Mouse (Mus musculus): ENCODE data around the gene Mtg1. TPM values are rescaled to one million over a fixed set of nuclear protein-coding genes. Genes with fewer than 3 reads are reported as not detected.
A peak's percentile ranks its signal among the peaks of the same experiment; 100 is the strongest.

Mtg1 gene
- total RNA-seq (2021), result 10 to 100 TPM; 28.5 to 34.2 TPM
- long read RNA-seq, experiment 1, transcript Mtg1-201 (11 exons, 1,595 nt), result major isoform, 33 of 51 reads
- long read RNA-seq, experiment 1, partial matches to known transcripts, result 2 of 51 reads
- long read RNA-seq, experiment 1, other reads (novel, unspliced or antisense), result 16 of 51 reads
- long read RNA-seq, experiment 2, transcript Mtg1-201 (11 exons, 1,595 nt), result major isoform, 19 of 26 reads
- long read RNA-seq, experiment 2, partial matches to known transcripts, result 1 of 26 reads
- long read RNA-seq, experiment 2, other reads (novel, unspliced or antisense), result 6 of 26 reads

GRCm38 (mm10) chr7:140137135-140138020 lies at the start of gene Mtg1:
TSS of gene Mtg1 (plus strand) at chr7:140137564.
- DNase-seq, result peak; percentile 96 to 99

GRCm38 (mm10) chr7:140090601-140091000 lies 46.8 kb upstream of the Mtg1 start:
- no peak for DNase-seq

GRCm38 (mm10) chr7:140092924-140093528 lies 44.3 kb upstream of the Mtg1 start, which contains the start of gene Prap1:
TSS of gene Prap1 (plus strand) at chr7:140093395.
- no peak for DNase-seq

- DNase-seq, result no peak
Observed at GRCm38 (mm10) chr7:140094954-140095353, 42.4 kb upstream of the Mtg1 start.

- no peak for DNase-seq
Observed at GRCm38 (mm10) chr7:140095556-140095955, 41.8 kb upstream of the Mtg1 start.

- DNase-seq, result no peak
Observed at GRCm38 (mm10) chr7:140096055-140096454, 41.3 kb upstream of the Mtg1 start.

GRCm38 (mm10) chr7:140098466-140098865 lies 38.9 kb upstream of the Mtg1 start:
- no peak for DNase-seq

- DNase-seq, result no peak
Observed at GRCm38 (mm10) chr7:140101498-140101897, 35.9 kb upstream of the Mtg1 start.

GRCm38 (mm10) chr7:140101993-140102860 lies 35.1 kb upstream of the Mtg1 start, which contains the start of gene Fuom:
TSS of gene Fuom (minus strand) at chr7:140102441.
- peak; percentile 92 to 93 for DNase-seq

- DNase-seq, result no peak
Observed at GRCm38 (mm10) chr7:140104009-140104408, 33.4 kb upstream of the Mtg1 start.

GRCm38 (mm10) chr7:140111943-140112342 lies 25.4 kb upstream of the Mtg1 start:
- no peak for DNase-seq

GRCm38 (mm10) chr7:140115583-140116328 lies 21.6 kb upstream of the Mtg1 start, which contains the start of gene Paox:
TSS of gene Paox (plus strand) at chr7:140115799.
- DNase-seq, result peak; percentile 74 to 85

GRCm38 (mm10) chr7:140116329-140117054 lies 20.9 kb upstream of the Mtg1 start, which contains the start of gene Echs1:
TSS of gene Echs1 (minus strand) at chr7:140116476.
- peak; percentile 95 to 96 for DNase-seq

- no peak for DNase-seq
Observed at GRCm38 (mm10) chr7:140120484-140120883, 16.9 kb upstream of the Mtg1 start.

- DNase-seq, result no peak
Observed at GRCm38 (mm10) chr7:140121338-140121910, 15.9 kb upstream of the Mtg1 start.

GRCm38 (mm10) chr7:140122765-140123164 lies 14.6 kb upstream of the Mtg1 start:
- DNase-seq, result peak in 1 of 2 experiments; percentile 26

- DNase-seq, result no peak
Observed at GRCm38 (mm10) chr7:140124382-140124781, 13.0 kb upstream of the Mtg1 start.

GRCm38 (mm10) chr7:140125278-140126021 lies 11.9 kb upstream of the Mtg1 start:
- peak; percentile 96 to 97 for DNase-seq

GRCm38 (mm10) chr7:140126022-140126350 lies 11.4 kb upstream of the Mtg1 start:
- DNase-seq, result no peak
